Mouse (Mus musculus) liver, embryonic 14.5 days (tissue): ENCODE data around the gene Krtap1-3.

Experiments
- CTCF ChIP-seq: IDR thresholded peaks from 2 replicates; pipeline ENCODE4 v1.5.1; 2016; ENCODE audit warnings: antibody characterized with exemption, low read depth, control low read depth
- EP300 ChIP-seq: IDR thresholded peaks from 2 replicates; pipeline ENCODE4 v1.6.1; 2016; ENCODE audit warnings: antibody characterized with exemption, low read depth

DNA sequence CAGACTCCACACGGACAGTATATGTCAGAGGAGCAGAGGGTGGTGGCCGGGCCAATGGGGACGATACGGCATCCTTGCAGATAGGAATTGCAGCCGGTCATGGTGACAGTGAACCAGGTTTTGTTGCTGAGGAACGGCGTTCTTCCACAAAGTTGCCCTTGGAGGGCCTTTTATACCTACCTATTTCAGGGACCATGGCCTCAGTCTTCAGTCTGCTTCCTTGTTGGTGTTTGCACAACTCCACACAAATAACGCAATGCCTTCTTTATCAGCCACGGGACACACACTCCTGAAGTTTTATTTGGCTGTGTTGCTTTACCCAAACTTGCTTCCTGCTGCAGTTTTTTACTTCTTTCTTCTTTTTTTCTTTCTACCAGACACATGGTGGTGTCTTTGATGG, 31.8 kb downstream of the Krtap1-3 start, which contains the start of gene Gm11939:
- no peak for TF ChIP-seq CTCF
- no peak for TF ChIP-seq EP300
